Mouse (Mus musculus): Measurements from ENCODE around the gene Map3k6. TPM values are rescaled to one million over a fixed set of nuclear protein-coding genes. Genes with fewer than 3 reads are reported as not detected.

Map3k6 gene
- total RNA-seq, 1 experiment: 2.7 TPM

- no peak overlapping the region for H3K4me3 ChIP-seq (ENCODE audit: insufficient read depth in 1 of 2, low read depth in 1 of 2, low read length in 2 of 2, poor library complexity in 1 of 2, severe bottlenecking in 1 of 2)
- no peak overlapping the region for H3K9ac ChIP-seq (ENCODE audit: insufficient read depth, low read depth, low read length, poor library complexity, severe bottlenecking)
- no peak for DNase-seq (ENCODE audit: low read depth, low spot score)
- no peaks in the 10 kb centered on the region for H3K9me3 ChIP-seq (ENCODE audit: control insufficient read depth, insufficient read depth, low read depth, low read length)
- H3K4me1 ChIP-seq (ENCODE audit: control insufficient read depth in 2 of 2, insufficient read depth in 2 of 2, low read length in 2 of 2, poor library complexity in 1 of 2): no peaks in the 10 kb centered on the region
- in situ Hi-C loops (cut with MboI; ENCODE audit: low sequenced_read_pairs in 2 of 2, unreplicated experiment in 2 of 2): no loop called here
- H3K36me3 ChIP-seq (ENCODE audit: control insufficient read depth, insufficient read depth, low read length, poor library complexity, severe bottlenecking): no peaks in the 10 kb centered on the region
- H3K27ac ChIP-seq (ENCODE audit: insufficient read depth, low read depth, low read length, poor library complexity, severe bottlenecking): no peak overlapping the region
- TF ChIP-seq MAFK (IDR thresholded peaks at IDR 0.05; ENCODE audit: insufficient read depth, low read depth, low read length) (no peak), CHD2 (IDR thresholded peaks at IDR 0.05; ENCODE audit: low read depth, low read length) (no peak)
These were observed 5.2 kb upstream of the Map3k6 start for GRCm38 (mm10) chr4:133235415-133235814.

GRCm38 (mm10) chr4:133237911-133238310 lies 2.7 kb upstream of the Map3k6 start:
- Histone ChIP-seq H3K36me3 (ENCODE audit: control insufficient read depth, insufficient read depth, low read length, poor library complexity, severe bottlenecking) (no peaks in the 10 kb centered on the region), H3K9me3 (ENCODE audit: control insufficient read depth, insufficient read depth, low read depth, low read length) (no peaks in the 10 kb centered on the region), H3K4me3 (ENCODE audit: insufficient read depth in 1 of 2, low read depth in 1 of 2, low read length in 2 of 2, poor library complexity in 1 of 2, severe bottlenecking in 1 of 2) (no peak overlapping the region), H3K4me1 (ENCODE audit: control insufficient read depth in 2 of 2, insufficient read depth in 2 of 2, low read length in 2 of 2, poor library complexity in 1 of 2) (0 out of 4 replicates have a peak, but pooled peaks cover 0 to 3% of the 10 kb centered on the region in 2 experiments), H3K9ac (ENCODE audit: insufficient read depth, low read depth, low read length, poor library complexity, severe bottlenecking) (no peak overlapping the region), H3K27ac (ENCODE audit: insufficient read depth, low read depth, low read length, poor library complexity, severe bottlenecking) (no peak overlapping the region)
- in situ Hi-C loops (cut with MboI; ENCODE audit: low sequenced_read_pairs in 2 of 2, unreplicated experiment in 2 of 2): no loop called here
- DNase-seq (ENCODE audit: low read depth, low spot score): no peak
- TF ChIP-seq HCFC1 (IDR thresholded peaks at IDR 0.05; ENCODE audit: borderline replicate concordance, insufficient read depth, low read length) (no peak), MAFK (IDR thresholded peaks at IDR 0.05; ENCODE audit: insufficient read depth, low read depth, low read length) (no peak), ZNF384 (IDR thresholded peaks at IDR 0.05; ENCODE audit: low read depth, low read length) (no peak), CHD2 (IDR thresholded peaks at IDR 0.05; ENCODE audit: low read depth, low read length) (no peak), ZC3H11A (IDR thresholded peaks at IDR 0.05; ENCODE audit: borderline replicate concordance, low read depth, low read length) (no peak)

GRCm38 (mm10) chr4:133240934-133241908 lies 603 bp downstream of the Map3k6 start:
- H3K4me1 ChIP-seq (ENCODE audit: control insufficient read depth in 2 of 2, insufficient read depth in 2 of 2, low read length in 2 of 2, poor library complexity in 1 of 2): peaks cover 0 to 6% of the 10 kb centered on the region in 2 experiments; a peak in 1 of 4 replicates

GRCm38 (mm10) chr4:133241910-133242309 lies 1.3 kb downstream of the Map3k6 start:
- in situ Hi-C loops (cut with MboI; ENCODE audit: low sequenced_read_pairs in 2 of 2, unreplicated experiment in 2 of 2): no loop called here
- no peak for DNase-seq (ENCODE audit: low read depth, low spot score)
- no peak overlapping the region for H3K27ac ChIP-seq (ENCODE audit: insufficient read depth, low read depth, low read length, poor library complexity, severe bottlenecking)

More at GRCm38 (mm10) chr4:133240934-133241908, 603 bp downstream of the Map3k6 start:
- no peaks in the 10 kb centered on the region for H3K9me3 ChIP-seq (ENCODE audit: control insufficient read depth, insufficient read depth, low read depth, low read length)
- peak; percentile 76 for DNase-seq (ENCODE audit: low read depth, low spot score)
- in situ Hi-C loops (cut with MboI; ENCODE audit: low sequenced_read_pairs in 2 of 2, unreplicated experiment in 2 of 2): no loop called here
- peak overlapping the region; percentile 79 to 85 for H3K4me3 ChIP-seq (ENCODE audit: insufficient read depth in 1 of 2, low read depth in 1 of 2, low read length in 2 of 2, poor library complexity in 1 of 2, severe bottlenecking in 1 of 2)
- TF ChIP-seq ZNF384 (IDR thresholded peaks at IDR 0.05; ENCODE audit: low read depth, low read length) (no peak), HCFC1 (IDR thresholded peaks at IDR 0.05; ENCODE audit: borderline replicate concordance, insufficient read depth, low read length) (0 out of 2 replicates have a peak, but pooled peaks have one; percentile 46)
- H3K9ac ChIP-seq (ENCODE audit: insufficient read depth, low read depth, low read length, poor library complexity, severe bottlenecking): peak overlapping the region; percentile 83
- H3K36me3 ChIP-seq (ENCODE audit: control insufficient read depth, insufficient read depth, low read length, poor library complexity, severe bottlenecking): no peaks in the 10 kb centered on the region
- H3K27ac ChIP-seq (ENCODE audit: insufficient read depth, low read depth, low read length, poor library complexity, severe bottlenecking): no peak overlapping the region

More at GRCm38 (mm10) chr4:133241910-133242309, 1.3 kb downstream of the Map3k6 start:
- 0 out of 2 replicates have a peak overlapping the region, but pooled peaks have one; percentile 41 for H3K9ac ChIP-seq (ENCODE audit: insufficient read depth, low read depth, low read length, poor library complexity, severe bottlenecking)
- TF ChIP-seq MAFK (IDR thresholded peaks at IDR 0.05; ENCODE audit: insufficient read depth, low read depth, low read length): no peak
- TF ChIP-seq ZC3H11A (IDR thresholded peaks at IDR 0.05; ENCODE audit: borderline replicate concordance, low read depth, low read length): no peak
- no peak for TF ChIP-seq CHD2 (IDR thresholded peaks at IDR 0.05; ENCODE audit: low read depth, low read length)
- TF ChIP-seq ZNF384 (IDR thresholded peaks at IDR 0.05; ENCODE audit: low read depth, low read length): no peak
- TF ChIP-seq HCFC1 (IDR thresholded peaks at IDR 0.05; ENCODE audit: borderline replicate concordance, insufficient read depth, low read length): no peak
- no peaks in the 10 kb centered on the region for H3K36me3 ChIP-seq (ENCODE audit: control insufficient read depth, insufficient read depth, low read length, poor library complexity, severe bottlenecking)
- H3K4me3 ChIP-seq (ENCODE audit: insufficient read depth in 1 of 2, low read depth in 1 of 2, low read length in 2 of 2, poor library complexity in 1 of 2, severe bottlenecking in 1 of 2): peak overlapping the region; percentile 79 to 85
- H3K4me1 ChIP-seq (ENCODE audit: control insufficient read depth in 2 of 2, insufficient read depth in 2 of 2, low read length in 2 of 2, poor library complexity in 1 of 2): peaks cover 0 to 6% of the 10 kb centered on the region in 2 experiments; a peak in 1 of 4 replicates
- no peaks in the 10 kb centered on the region for H3K9me3 ChIP-seq (ENCODE audit: control insufficient read depth, insufficient read depth, low read depth, low read length)

All from ES-E14 (cell line).